Mouse (Mus musculus) heart, postnatal 25 days (tissue): ENCODE data around the gene Hmg20a. TPM values are rescaled to one million over a fixed set of nuclear protein-coding genes. Genes with fewer than 3 reads are reported as not detected.

Experiments
- DNase-seq: peaks from one replicate; pipeline ENCODE4 v3.0.0; 2022; ENCODE audit warnings: low spot score
- intact Hi-C: fragments of 180-260 bp; cut with DNase I; formaldehyde crosslinking; loops from one replicate; pipeline ENCODE4 v1.15.1; 2025
- total RNA-seq, 2 experiments: library from RNA; stranded (reverse); gene quantifications; 2 replicates each; pipeline ENCODE4 v1.2.3; 2021

Hmg20a gene
- total RNA-seq, 2 experiments from 2014 or later: 20.0 to 24.2 TPM

DNA sequence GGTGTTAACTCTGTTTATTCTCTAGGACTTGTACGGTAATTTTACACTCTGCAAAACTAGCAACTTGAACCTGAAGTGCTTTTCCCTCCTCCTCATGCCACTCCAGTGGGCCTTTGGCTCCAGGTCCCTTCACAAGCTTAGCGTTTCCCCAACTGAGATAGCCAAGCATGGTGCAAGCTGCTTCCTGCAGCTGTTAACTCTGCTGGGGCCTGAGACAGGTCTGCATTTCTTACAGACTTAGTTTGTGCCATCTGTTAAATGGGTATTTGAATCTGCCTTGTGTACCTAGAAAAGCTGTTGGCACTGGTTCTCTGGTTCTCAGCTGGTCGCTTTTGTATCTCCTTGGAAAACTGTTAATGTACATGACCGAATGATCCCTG, 89.3 kb downstream of the Hmg20a start:
- intact Hi-C loops: loop anchor here (2.0 to 5.0 kb wide), 2 partner anchors 185 to 295 kb away; no protein-coding TSS in a partner anchor
- DNase-seq: no peak

DNA sequence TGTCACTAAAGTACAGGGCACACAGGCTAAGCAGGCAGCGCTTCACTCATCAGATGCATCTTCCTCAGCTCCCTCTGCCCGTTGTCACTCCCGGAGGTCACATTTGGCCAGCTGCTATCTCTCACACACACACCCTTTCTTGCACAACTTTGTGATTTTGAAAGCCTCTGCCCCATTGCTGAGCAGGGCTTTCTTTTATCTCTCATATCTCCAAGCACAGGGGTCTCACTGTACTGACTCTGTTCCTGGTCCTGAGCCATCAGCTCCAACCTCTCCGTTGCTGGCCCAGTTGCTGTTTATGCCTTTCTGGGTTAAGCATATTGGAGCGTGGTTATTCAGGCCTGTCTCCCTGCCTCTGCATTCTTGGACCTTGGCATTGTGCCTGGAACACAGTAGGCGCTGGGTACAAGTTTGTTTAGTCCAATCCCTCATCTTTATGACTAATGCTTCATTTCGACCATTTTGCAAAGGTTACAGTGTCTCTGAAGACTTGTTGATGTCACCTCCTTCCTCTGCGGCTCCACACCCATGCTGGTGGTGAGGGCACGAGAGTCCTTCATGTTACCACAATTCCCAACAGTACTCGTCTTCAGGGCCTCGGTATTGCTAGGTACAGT, 90.5 kb downstream of the Hmg20a start:
- intact Hi-C loops: loop anchor here (5.0 kb wide), 1 partner anchor 187 kb away; no protein-coding TSS in a partner anchor
- no peak for DNase-seq

DNA sequence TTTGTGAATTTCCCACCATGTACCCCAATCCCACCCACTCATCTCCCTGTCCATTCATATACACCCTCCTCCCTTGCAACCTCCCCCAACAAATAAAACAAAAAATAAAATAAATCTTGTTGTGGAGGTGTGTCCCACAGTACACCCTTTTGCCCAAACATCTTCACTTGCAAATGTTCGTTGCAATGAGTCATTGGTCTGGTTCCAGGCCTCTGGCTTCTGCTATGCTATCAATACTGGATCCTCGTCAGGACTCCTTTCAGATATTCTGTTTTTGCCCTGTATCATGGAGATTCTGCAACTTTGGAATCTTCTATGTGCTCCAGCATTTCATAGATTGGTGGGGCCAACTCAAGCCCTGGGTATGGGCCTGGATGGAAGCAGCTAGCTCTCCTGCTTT, 91.9 kb downstream of the Hmg20a start:
- intact Hi-C loops: no loop called here
- DNase-seq: no peak

DNA sequence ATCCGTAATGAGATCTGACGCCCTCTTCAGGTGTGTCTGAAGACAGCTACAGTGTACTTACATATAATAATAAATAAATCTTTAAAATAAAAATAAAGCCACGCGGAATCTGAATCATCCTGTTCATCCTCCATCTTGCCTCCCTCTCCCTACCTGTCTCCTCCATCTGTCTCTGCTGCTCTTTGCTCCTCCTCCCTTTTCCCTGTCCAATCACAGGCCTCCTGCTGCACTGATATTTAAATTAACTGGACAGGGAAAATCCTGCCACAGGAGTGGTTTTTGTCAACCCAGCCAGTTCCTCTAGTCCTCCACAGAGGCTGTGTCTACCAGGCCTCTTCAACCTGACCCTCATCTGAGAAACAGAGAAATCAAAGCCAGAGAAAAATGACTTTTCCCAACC, 94.1 kb downstream of the Hmg20a start:
- DNase-seq: no peak
- intact Hi-C loops: no loop called here

DNA sequence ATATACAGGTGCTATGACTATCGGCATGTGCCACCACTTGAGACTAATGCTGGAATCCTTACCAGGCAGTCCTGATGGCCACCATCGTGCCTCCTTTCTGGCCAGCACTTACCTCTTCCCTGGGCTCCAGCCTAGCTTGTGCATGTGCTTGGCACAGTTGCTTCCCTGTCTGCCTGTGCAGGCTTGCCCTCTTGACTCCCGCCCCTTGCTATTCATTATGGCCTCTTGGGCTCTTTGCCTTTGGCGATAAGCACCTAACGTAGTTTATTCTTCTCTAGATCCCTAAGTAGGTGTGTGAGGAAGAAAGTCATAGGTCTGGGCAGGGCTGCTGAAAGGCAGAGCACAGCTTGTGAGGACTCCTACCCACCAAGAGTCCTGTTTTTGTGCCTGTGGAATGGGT, 96.7 kb downstream of the Hmg20a start:
- intact Hi-C loops: no loop called here
- DNase-seq: no peak

DNA sequence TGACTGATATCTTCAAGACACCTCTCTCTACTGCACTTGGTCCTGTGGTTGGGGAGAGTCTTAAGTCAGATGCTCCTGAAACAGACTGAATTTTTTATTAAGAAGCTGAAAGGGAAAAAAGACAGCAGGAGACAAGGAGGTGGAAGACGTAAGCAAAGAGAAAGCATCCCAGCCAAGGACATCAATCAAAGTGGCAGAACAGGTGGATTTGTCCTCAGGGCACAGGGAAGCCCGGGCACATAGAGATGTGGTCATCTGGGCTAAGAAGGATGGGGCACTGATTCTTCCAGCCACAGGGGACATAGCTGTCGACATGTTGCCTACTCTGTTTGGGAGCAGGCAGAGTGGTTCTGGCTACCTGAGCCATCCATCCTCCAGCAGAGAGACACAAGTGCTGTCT, 97.8 kb downstream of the Hmg20a start:
- DNase-seq: no peak
- intact Hi-C loops: no loop called here

DNA sequence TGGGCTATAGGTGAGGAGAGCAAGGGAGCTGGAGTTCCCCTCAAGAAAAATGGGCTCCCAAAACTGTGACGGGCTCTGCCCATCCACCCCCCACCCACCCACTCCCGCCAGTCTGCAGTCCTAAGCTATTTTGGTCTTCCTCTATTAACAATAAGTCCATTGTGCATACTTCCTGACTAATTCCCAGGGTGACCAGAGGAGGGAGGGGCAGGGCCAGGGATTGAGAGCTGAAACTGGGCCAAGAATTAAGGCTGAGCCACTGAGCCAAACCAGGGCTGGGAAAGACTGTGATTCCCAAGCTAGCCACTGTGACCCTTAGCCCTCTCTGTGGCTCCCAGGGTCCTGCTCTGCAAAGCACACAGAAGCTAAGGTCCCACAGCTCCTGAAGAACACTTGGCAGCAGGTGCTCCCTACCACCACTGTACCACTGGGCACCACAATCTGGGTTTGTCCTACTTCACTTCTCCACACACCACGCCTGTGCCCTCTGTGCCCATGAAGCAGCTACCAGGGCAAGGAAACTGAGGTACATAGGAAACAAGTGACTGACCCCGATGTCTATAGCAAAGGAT, 98.4 kb downstream of the Hmg20a start:
- intact Hi-C loops: no loop called here
- DNase-seq: peak; percentile 67

DNA sequence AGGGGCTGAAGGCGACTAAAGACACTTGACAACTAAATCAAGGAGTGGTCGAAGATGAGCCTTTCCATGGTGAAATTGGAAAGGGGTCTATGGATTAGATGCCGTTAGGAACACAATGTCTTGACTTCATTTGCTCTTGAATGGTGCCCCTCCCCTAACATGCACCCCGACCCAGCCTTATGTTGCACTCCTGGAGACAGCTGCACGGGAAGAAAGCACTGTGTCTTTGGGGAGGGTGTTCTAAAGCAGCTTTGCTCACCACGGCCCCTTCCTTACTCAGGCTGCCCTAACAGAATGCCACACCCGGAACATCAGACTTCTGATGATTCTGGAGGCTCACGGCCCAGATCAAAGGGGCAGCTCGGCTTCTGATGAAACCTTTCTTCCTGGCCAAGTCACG, 103.9 kb downstream of the Hmg20a start:
- DNase-seq: no peak
- intact Hi-C loops: no loop called here

DNA sequence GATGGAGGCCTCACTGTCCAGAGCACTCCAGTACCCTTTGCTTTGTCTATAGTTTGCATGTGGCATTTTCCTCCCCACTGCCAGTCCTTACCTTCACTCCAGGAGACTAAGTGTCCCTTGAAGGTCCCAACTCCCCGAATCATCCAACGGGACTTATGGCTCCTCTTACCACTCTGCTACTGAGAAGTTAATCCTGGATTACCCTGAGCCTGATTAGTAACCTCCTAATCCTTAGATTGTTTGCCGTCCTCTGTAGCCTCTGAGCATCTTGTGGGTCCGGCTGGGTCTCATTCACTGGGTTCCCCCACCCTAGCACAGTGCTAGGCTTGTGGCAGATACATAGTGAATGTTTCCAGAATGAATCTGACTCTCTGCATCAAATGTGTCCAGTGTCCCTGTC, 109.5 kb downstream of the Hmg20a start:
- DNase-seq: no peak
- intact Hi-C loops: no loop called here

DNA sequence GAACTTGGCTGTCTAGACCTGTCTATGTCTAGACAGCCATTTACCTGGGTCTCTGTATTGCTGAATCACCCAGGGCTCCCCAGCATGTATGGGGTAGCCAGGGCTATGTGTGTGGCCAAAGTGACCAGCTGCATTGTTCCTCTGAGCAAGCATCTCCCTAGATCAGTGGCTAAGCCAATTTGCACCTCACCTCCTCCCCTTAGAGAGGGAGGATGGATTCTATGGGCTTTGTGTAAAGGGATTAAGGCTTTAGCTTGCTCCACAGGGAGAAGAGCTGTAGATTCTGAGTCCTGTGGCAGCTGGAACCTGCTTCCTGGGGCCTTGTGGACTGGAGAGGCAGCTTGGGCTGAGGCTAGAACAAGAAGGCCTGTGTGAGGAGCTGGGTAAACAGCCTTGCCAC, 113.6 kb downstream of the Hmg20a start:
- DNase-seq: no peak
- intact Hi-C loops: no loop called here

DNA sequence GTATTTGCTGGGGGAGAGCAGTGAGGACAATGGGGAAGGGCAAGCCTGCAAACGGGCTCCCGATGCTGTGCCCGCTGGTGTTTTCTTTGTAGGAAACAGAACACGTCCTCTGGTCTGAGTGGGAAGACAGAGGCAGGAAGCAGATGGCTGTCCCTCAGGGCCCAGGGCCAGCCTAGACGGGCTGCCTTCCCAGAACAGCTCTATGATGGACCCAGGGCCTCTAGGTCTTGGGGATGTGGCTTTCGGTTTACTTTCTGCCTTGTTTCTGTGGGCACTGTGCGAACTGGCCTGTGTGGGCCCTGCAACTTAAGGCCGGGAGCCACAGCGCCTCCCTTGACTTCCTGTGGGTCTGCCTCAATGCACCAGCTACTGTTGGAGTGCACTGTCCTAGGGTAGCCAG, 115.5 kb downstream of the Hmg20a start:
- DNase-seq: no peak
- intact Hi-C loops: no loop called here

DNA sequence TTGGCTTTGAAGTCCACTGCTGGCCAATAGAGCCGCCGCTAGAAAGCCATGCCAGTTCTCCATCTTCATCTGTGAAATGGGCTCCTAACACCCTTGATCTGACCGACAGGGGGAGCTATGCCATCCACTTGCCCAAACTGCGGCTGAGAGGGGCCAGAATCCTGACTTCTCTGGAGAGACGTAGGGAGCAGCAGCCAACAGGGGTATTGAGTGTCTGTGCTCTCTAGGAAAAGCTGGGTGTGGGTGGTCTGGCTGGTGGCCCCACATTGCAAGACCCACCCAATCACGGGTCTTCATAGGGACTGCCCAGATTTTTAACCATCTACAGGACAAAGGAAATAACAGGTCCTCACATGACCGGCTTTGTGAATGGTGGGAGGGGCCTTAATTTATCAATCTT, 116.3 kb downstream of the Hmg20a start:
- DNase-seq: no peak
- intact Hi-C loops: no loop called here

DNA sequence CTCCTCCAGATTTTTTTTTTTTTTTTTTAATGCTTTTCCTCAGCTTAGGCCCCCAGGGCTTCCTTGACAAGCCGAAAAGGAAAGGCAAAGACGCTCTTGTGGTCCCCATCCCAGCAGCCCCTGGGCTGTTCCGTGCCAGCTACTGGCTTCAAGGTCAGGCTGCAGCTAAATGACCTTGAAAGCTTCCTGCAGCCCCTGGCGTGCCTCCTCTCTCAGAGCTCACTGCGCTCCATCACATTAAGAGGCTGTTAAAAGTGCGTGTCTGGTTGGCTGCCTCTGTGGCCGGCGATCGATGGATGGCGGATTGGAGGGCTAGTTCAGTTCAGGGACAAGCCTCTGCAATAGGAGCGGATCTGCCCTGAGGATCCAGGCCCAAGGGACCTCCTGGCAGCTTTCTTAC, 117.0 kb downstream of the Hmg20a start:
- intact Hi-C loops: no loop called here
- no peak for DNase-seq

DNA sequence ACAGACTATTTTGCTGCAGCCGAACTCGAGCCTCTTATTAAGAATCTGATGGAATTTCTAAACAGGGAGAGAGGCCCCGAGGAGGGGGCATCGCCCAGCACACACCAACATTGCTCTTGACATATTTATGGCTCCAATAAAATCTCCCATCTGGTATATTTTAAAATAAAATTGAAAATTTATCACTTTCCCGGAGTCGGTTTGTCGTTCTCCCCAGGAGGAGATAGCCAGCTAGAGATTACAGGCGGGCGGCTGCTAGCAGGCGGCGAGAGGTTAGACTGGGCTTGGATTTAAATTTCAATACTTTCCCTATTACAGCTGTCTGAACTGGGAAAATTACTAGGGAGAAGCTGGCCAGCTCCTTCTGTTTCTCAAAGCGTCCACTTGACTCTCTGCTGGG, 121.6 kb downstream of the Hmg20a start:
- intact Hi-C loops: no loop called here
- no peak for DNase-seq

DNA sequence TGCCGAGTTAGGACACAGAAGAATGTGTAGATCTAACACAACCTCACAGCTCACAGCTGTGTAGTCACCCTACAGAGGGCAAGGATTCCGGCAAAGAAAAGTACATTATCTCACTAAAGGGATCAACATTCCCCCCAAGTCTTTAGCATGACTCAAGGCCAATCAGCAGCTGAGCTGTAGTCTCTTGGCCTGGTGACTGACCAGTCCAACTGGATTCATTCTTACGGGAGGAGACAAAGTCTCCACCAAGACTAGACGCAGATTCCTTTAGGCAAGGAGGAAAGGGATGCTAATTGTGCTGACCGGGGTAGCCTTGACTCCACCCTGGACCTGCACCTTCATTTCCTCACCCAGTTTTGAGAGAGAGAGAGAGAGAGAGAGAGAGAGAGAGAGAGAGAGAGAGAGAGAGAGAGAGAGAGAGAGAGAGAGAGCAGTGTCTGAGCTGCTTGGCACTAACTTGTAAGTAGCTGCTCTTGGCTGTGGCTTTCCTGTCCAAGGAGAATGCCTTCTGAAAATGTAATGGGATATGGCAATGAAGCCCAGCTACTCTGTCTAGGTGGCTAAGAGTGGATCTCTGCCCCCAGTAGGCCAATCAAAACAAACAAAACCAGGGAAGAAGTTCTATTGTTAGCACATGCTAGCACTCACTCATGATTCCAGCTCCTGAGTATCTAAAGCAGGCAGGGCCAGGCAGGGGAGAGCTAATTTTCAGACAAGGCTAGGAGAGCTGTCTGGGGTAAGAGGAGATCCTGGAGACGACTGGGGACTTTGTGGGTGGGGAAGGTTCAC, 126.5 kb downstream of the Hmg20a start:
- DNase-seq: no peak
- intact Hi-C loops: no loop called here

Other genes starting within 250 kb of the Hmg20a start
- gene Peak1, start 542 bp upstream of the Hmg20a start, total RNA-seq: 10 to 100 TPM; 35.1 to 38.0 TPM